Mouse (Mus musculus) hindbrain, embryonic 12.5 days (tissue): ENCODE measurements at regions not wholly inside any gene's neighbourhood (a gene's known extent, or its start where the extent isn't known, plus 50 kb on each side); places are given as distances from the start of the nearest gene placed in this dataset.

ENCODE experiments used
- ATAC-seq: fragments of 200-750 bp; cut with Nextera tagmentation; 2 replicates; pipeline ENCODE4 v1.8.0; 2017; ENCODE audit warnings: moderate TSS enrichment; ENCODE audit not compliant: low FRiP score
- H3K27ac ChIP-seq: fragments of 300-500 bp; sonication (generic); 2 replicates; pipeline ENCODE4 v1.5.1; 2016; ENCODE audit warnings: mild to moderate bottlenecking
- H3K27me3 ChIP-seq: fragments of 300-500 bp; sonication (generic); 2 replicates; pipeline ENCODE4 v1.6.1; 2016; ENCODE audit warnings: mild to moderate bottlenecking
- H3K36me3 ChIP-seq: fragments of 300-500 bp; sonication (generic); 2 replicates; pipeline ENCODE4 v1.6.1; 2016; ENCODE audit warnings: mild to moderate bottlenecking
- H3K4me1 ChIP-seq: fragments of 300-500 bp; sonication (generic); 2 replicates; pipeline ENCODE4 v1.6.1; 2016
- H3K4me2 ChIP-seq: fragments of 300-500 bp; sonication (generic); replicated peaks from 2 replicates; pipeline ENCODE4 v1.6.1; 2016; ENCODE audit warnings: mild to moderate bottlenecking
- H3K4me3 ChIP-seq: fragments of 300-500 bp; sonication (generic); 2 replicates; pipeline ENCODE4 v1.5.1; 2016; ENCODE audit warnings: mild to moderate bottlenecking
- H3K9ac ChIP-seq: fragments of 300-500 bp; sonication (generic); 2 replicates; pipeline ENCODE4 v1.6.1; 2016; ENCODE audit warnings: mild to moderate bottlenecking, moderate library complexity
- H3K9me3 ChIP-seq: fragments of 300-500 bp; sonication (generic); replicated peaks from 2 replicates; pipeline ENCODE4 v1.6.1; 2016; ENCODE audit warnings: mild to moderate bottlenecking
- WGBS: fragments of 180-500 bp; shearing (Covaris S2); methylation state at CpG from one replicate; pipeline ENCODE4 v1.1.7; 2016; 5-methylcytosine and 5-hydroxymethylcytosine counted together

- Histone ChIP-seq H3K27ac (no peak overlapping the region), H3K9ac (no peak overlapping the region), H3K4me1 (no peaks in the 10 kb centered on the region), H3K9me3 (no peaks in the 10 kb centered on the region), H3K4me2 (no peak overlapping the region), H3K36me3 (no peaks in the 10 kb centered on the region), H3K4me3 (no peak overlapping the region), H3K27me3 (no peaks in the 10 kb centered on the region)
- WGBS, result 71% methylated on average over 2 of the region's 2 CpGs
- ATAC-seq, result 0 out of 2 replicates have a peak, but pooled peaks have one; percentile 43
Observed at GRCm38 (mm10) chr3:111735042-111735680, 1484.4 kb upstream of the Prmt6 start.
